Mouse (Mus musculus) hindbrain, postnatal 0 days (tissue): ENCODE results near the gene Rem1. TPM values are rescaled to one million over a fixed set of nuclear protein-coding genes. Genes with fewer than 3 reads are reported as not detected.
A peak's percentile ranks its signal among the peaks of the same experiment; 100 is the strongest.

Experiments
- ATAC-seq: fragments of 200-750 bp; cut with Nextera tagmentation; 2 replicates; pipeline ENCODE4 v1.8.0; 2017; ENCODE audit warnings: mild to moderate bottlenecking, moderate TSS enrichment, moderate library complexity
- DNase-seq: peaks from one replicate; pipeline ENCODE4 v3.0.0-alpha.2; 2015; ENCODE audit warnings: low spot score
- H3K27ac ChIP-seq: fragments of 300-500 bp; sonication (generic); 2 replicates; pipeline ENCODE4 v1.5.1; 2014; ENCODE audit warnings: mild to moderate bottlenecking
- H3K27me3 ChIP-seq: fragments of 300-500 bp; sonication (generic); 2 replicates; pipeline ENCODE4 v1.6.1; 2014; ENCODE audit warnings: low read length, mixed read lengths; ENCODE audit not compliant: insufficient read depth
- H3K36me3 ChIP-seq: fragments of 300-500 bp; sonication (generic); 2 replicates; pipeline ENCODE4 v1.6.1; 2014; ENCODE audit warnings: low read length, mixed read lengths; ENCODE audit not compliant: insufficient read depth
- H3K4me1 ChIP-seq: fragments of 300-500 bp; sonication (generic); 2 replicates; pipeline ENCODE4 v1.6.1; 2014; ENCODE audit warnings: antibody characterized with exemption, low read length, mixed read lengths; ENCODE audit not compliant: insufficient read depth
- H3K4me2 ChIP-seq: fragments of 300-500 bp; sonication (generic); 2 replicates; pipeline ENCODE4 v1.6.1; 2014; ENCODE audit warnings: low read depth, mild to moderate bottlenecking, low read length, moderate library complexity, mixed read lengths
- H3K4me3 ChIP-seq: fragments of 300-500 bp; sonication (generic); 2 replicates; pipeline ENCODE4 v1.5.1; 2014; ENCODE audit warnings: low read length
- H3K9ac ChIP-seq: fragments of 300-500 bp; sonication (generic); replicated peaks from 2 replicates; pipeline ENCODE4 v1.6.1; 2014; ENCODE audit warnings: mild to moderate bottlenecking, low read length, moderate library complexity, mixed read lengths
- H3K9me3 ChIP-seq: fragments of 300-500 bp; sonication (generic); 2 replicates; pipeline ENCODE4 v1.6.1; 2016; ENCODE audit warnings: low read length, mixed read lengths
- CTCF ChIP-seq: IDR thresholded peaks from 2 replicates; pipeline ENCODE4 v1.5.1; 2016; ENCODE audit warnings: antibody characterized with exemption, control low read depth, low read depth
- WGBS: fragments of 180-500 bp; shearing (Covaris S2); extraction: QIAGEN DNeasy Blood & Tissue Kit; methylation state at CpG from one replicate; pipeline ENCODE4 v1.1.7; 2014; 5-methylcytosine and 5-hydroxymethylcytosine counted together
- polyA plus RNA-seq: library from polyadenylated mRNA; unstranded; fragments of >200 nt; fragmentation: Nextera tagmentation; extraction: Ambion mirVana; gene quantifications from 2 replicates; pipeline ENCODE4 v1.2.1, GENCODE M21; 2015
- total RNA-seq: library from RNA; depleted of rRNA; stranded (reverse); fragments of >200 nt; gene quantifications from 2 replicates; pipeline ENCODE4 v1.2.3, GENCODE M21; 2014

Gene Rem1
- total and polyA plus RNA-seq, 2 experiments from 2014 or later: 0.65 to 1.0 TPM

DNA sequence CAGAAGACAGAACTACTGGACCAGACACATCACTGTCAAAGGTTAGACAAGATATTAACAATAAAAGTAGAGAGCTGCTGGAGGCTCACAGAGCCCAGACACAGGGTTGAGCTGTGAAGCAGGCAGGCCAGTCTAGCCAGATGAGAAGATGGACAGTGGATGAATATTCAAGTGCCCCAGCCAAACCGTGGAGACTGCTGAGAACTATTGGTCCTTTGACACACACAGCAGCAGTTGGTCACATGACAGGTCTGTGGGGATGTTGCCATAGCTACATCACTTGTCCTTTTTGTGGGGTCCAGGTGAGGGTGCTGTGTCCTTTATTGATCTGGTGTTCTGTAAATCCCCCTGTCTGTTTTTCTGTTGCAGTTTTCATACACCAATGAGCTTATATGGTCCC, 1.5 kb upstream of the Rem1 start:
- TF ChIP-seq CTCF: 0 out of 2 replicates have a peak, but pooled peaks have one; percentile 11
- no peaks in the 10 kb centered on the region for H3K9me3 ChIP-seq
- H3K4me3 ChIP-seq: no peak overlapping the region
- H3K27ac ChIP-seq: no peak overlapping the region
- no peak overlapping the region for H3K4me2 ChIP-seq
- peaks cover 16% of the 10 kb centered on the region; the same call in 1 of the 2 replicates for H3K27me3 ChIP-seq
- DNase-seq (peak; percentile 18), ATAC-seq (peak; percentile 62)
- WGBS: 0% methylated on average over 1 of the region's 1 CpGs
- 0 out of 2 replicates have a peak, but pooled peaks cover 4% of the 10 kb centered on the region for H3K4me1 ChIP-seq
- no peak overlapping the region for H3K9ac ChIP-seq
- no peaks in the 10 kb centered on the region for H3K36me3 ChIP-seq

- Histone ChIP-seq H3K4me3 (no peak overlapping the region), H3K9me3 (no peaks in the 10 kb centered on the region), H3K4me1 (0 out of 2 replicates have a peak, but pooled peaks cover 4% of the 10 kb centered on the region), H3K9ac (no peak overlapping the region), H3K36me3 (no peaks in the 10 kb centered on the region), H3K27me3 (peaks cover 16% of the 10 kb centered on the region; the same call in 1 of the 2 replicates), H3K27ac (no peak overlapping the region), H3K4me2 (no peak overlapping the region)
- TF ChIP-seq CTCF: no peak
- no peak for ATAC-seq
- no peak for DNase-seq
- WGBS: 43% methylated on average over 17 of the region's 17 CpGs
Observed at GRCm38 (mm10) chr2:152628066-152628465, 1.3 kb downstream of the Rem1 start.

GRCm38 (mm10) chr2:152629239-152629638, 2.5 kb downstream of the Rem1 start:
- H3K4me3 ChIP-seq: no peak overlapping the region
- H3K4me1 ChIP-seq: 0 out of 2 replicates have a peak, but pooled peaks cover 8% of the 10 kb centered on the region
- WGBS: 68% methylated on average over 3 of the region's 3 CpGs
- TF ChIP-seq CTCF: no peak
- H3K27ac ChIP-seq: no peak overlapping the region
- DNase-seq (no peak), ATAC-seq (no peak)
- H3K4me2 ChIP-seq: no peak overlapping the region
- H3K36me3 ChIP-seq: no peaks in the 10 kb centered on the region
- H3K9ac ChIP-seq: no peak overlapping the region
- no peaks in the 10 kb centered on the region for H3K9me3 ChIP-seq
- peaks cover 16% of the 10 kb centered on the region; the same call in 1 of the 2 replicates for H3K27me3 ChIP-seq

DNA sequence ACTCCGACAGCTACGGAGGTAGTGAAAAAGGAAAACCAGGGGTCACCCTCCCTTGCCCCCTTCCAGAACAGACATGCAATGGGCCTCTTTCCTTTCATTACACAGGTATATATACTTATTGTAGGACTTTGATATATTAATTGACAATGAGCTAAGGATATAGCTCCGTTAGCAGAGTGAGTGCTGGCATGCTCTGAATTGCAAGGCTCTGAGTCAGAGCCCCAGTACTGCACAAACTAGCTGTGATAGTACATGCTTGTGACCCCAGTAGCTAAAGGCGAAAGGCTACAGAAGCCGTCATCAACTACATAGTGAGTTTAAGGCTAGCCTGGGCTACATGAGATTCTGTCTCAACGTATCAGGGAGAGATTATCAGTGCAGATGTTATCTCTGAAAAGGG, 3.2 kb downstream of the Rem1 start:
- WGBS: 85% methylated on average over 6 of the region's 6 CpGs
- ATAC-seq: no peak
- Histone ChIP-seq H3K27me3 (peaks cover 16% of the 10 kb centered on the region; the same call in 1 of the 2 replicates), H3K36me3 (no peaks in the 10 kb centered on the region), H3K4me2 (no peak overlapping the region), H3K4me3 (no peak overlapping the region), H3K4me1 (0 out of 2 replicates have a peak, but pooled peaks cover 8% of the 10 kb centered on the region), H3K9ac (no peak overlapping the region), H3K9me3 (no peaks in the 10 kb centered on the region), H3K27ac (no peak overlapping the region)
- TF ChIP-seq CTCF: no peak
- DNase-seq: no peak

- H3K4me1 ChIP-seq: 0 out of 2 replicates have a peak, but pooled peaks cover 4% of the 10 kb centered on the region
- ATAC-seq (no peak), DNase-seq (peak; percentile 25)
- no peaks in the 10 kb centered on the region for H3K36me3 ChIP-seq
- TF ChIP-seq CTCF: no peak
- peaks cover 3% of the 10 kb centered on the region; the same call in 1 of the 2 replicates for H3K27me3 ChIP-seq
- H3K9me3 ChIP-seq: no peaks in the 10 kb centered on the region
- H3K9ac ChIP-seq: no peak overlapping the region
- 49% methylated on average over 17 of the region's 17 CpGs for WGBS
- H3K4me3 ChIP-seq: no peak overlapping the region
- no peak overlapping the region; the same call in 1 of the 2 replicates for H3K4me2 ChIP-seq
- no peak overlapping the region for H3K27ac ChIP-seq
Observed at GRCm38 (mm10) chr2:152633334-152633733, 6.6 kb downstream of the Rem1 start.

- Histone ChIP-seq H3K9ac (no peak overlapping the region), H3K9me3 (no peaks in the 10 kb centered on the region), H3K4me2 (no peak overlapping the region)
Observed at GRCm38 (mm10) chr2:152634311-152634710, 7.6 kb downstream of the Rem1 start.

DNA sequence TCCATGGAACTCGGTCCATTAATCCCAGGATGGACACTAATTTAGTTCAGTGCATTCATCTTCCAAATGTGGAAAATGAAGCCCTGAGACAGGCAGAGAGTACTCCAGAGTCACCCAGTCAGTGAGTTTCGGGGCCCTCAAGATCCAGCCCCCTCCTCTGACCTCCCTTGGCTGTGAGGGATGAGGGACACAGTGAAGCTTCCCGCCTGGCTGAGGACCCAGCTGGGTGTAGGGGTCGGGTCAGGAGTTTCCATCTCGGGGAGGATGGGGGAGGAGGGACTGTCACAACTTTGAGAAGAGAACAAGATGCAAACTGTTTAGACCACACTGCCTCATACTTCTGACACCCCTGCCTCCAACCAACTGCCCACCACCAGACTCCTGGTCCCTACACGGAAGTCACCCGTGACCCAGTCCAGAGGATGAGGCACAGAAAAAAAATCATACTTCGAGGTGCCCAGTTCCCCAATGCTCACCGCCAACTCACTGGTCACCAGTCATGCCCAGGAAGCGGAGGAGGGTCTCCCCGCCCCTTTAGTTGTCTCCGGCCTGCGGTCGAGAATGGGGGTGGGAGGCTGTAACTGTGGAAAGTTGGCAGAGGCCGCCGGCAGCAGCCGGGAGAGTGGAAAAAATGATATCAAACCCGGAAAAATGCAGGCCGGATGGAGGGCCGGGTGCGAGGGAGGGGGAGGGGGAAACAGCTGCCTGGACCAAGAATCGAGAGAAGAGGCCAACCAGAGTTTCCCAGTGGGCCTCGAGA, 9.7 kb downstream of the Rem1 start:
- Histone ChIP-seq H3K27me3 (no peaks in the 10 kb centered on the region), H3K9ac (no peak overlapping the region), H3K9me3 (no peaks in the 10 kb centered on the region), H3K4me3 (no peak overlapping the region), H3K4me2 (no peak overlapping the region), H3K36me3 (no peaks in the 10 kb centered on the region), H3K4me1 (0 out of 2 replicates have a peak, but pooled peaks cover 4% of the 10 kb centered on the region), H3K27ac (no peak overlapping the region)
- no peak for DNase-seq
- no peak for TF ChIP-seq CTCF
- ATAC-seq: no peak
- 66% methylated on average over 23 of the region's 23 CpGs for WGBS

More at GRCm38 (mm10) chr2:152634311-152634710, 7.6 kb downstream of the Rem1 start:
- no peak overlapping the region for H3K4me3 ChIP-seq
- H3K36me3 ChIP-seq: no peaks in the 10 kb centered on the region
- ATAC-seq (no peak), DNase-seq (no peak)
- 75% methylated on average over 29 of the region's 29 CpGs for WGBS
- 0 out of 2 replicates have a peak, but pooled peaks cover 4% of the 10 kb centered on the region for H3K4me1 ChIP-seq
- no peak overlapping the region for H3K27ac ChIP-seq
- H3K27me3 ChIP-seq: no peaks in the 10 kb centered on the region
- no peak for TF ChIP-seq CTCF
